Mouse (Mus musculus) cortical plate, adult 2 months (tissue): ENCODE measurements around the gene Dynlt1c.
"Not testable (repeated sequence)": the region's sequence is repeated elsewhere in the genome, so short reads cannot be mapped to it uniquely, and the experiment has no call there.

Source experiments
- CTCF ChIP-seq: fragments of 200-500 bp; IDR thresholded peaks from 2 replicates; pipeline ENCODE4 v1.5.1; 2011; ENCODE audit warnings: mild to moderate bottlenecking, control low read depth, low read length; ENCODE audit not compliant: insufficient read depth; ENCODE audit errors: extremely low read depth
- POLR2A ChIP-seq: fragments of 200-500 bp; IDR thresholded peaks from 2 replicates; pipeline ENCODE4 v1.6.1; 2011; ENCODE audit warnings: mild to moderate bottlenecking, low read length, control low read depth; ENCODE audit not compliant: insufficient read depth; ENCODE audit errors: extremely low read depth

GRCm38 (mm10) chr17:6613524-6613923, 12.1 kb downstream of the Dynlt1c start:
- TF ChIP-seq POLR2A, CTCF: not testable (repeated sequence)
